Mouse (Mus musculus): ENCODE measurements around the gene Mb. TPM values are rescaled to one million over a fixed set of nuclear protein-coding genes. Genes with fewer than 3 reads are reported as not detected.

Gene Mb
- total RNA-seq (2021) = 1 to 10 TPM; 4.7 to 7.8 TPM
- long read RNA-seq, experiment 1, partial matches to known transcripts = 0 of 1 reads
- long read RNA-seq, experiment 1, other reads (novel, unspliced or antisense) = 0 of 1 reads
- long read RNA-seq, experiment 2, transcript Mb-203 (3 exons, 1,104 nt) = major isoform, 28 of 31 reads
- long read RNA-seq, experiment 2, partial matches to known transcripts = 0 of 31 reads
- long read RNA-seq, experiment 2, other reads (novel, unspliced or antisense) = 3 of 31 reads

DNA sequence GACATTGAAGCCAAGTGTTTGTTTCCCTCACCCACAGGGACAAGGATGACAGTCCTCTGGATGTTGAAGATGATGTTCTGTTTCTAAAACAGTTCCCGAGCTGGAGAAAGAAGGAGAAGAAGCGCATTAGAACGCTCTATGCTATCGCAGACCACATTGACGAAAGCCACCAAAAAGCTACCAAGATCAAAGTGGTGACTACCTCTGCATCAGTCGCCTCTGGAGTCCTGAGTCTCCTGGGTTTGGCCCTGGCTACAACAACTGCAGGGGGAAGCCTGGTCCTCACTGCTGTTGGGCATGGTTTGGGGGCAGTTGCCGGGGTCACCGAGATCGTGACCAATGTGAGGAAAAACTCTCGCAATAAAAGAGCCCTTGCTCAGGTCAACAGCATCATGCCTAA, at the start of gene Mb:
Mb (minus strand) TSS at position 101 of the 400 bp plus-strand sequence.
- no peak for DNase-seq (ENCODE audit: low spot score in 2 of 2)

DNA sequence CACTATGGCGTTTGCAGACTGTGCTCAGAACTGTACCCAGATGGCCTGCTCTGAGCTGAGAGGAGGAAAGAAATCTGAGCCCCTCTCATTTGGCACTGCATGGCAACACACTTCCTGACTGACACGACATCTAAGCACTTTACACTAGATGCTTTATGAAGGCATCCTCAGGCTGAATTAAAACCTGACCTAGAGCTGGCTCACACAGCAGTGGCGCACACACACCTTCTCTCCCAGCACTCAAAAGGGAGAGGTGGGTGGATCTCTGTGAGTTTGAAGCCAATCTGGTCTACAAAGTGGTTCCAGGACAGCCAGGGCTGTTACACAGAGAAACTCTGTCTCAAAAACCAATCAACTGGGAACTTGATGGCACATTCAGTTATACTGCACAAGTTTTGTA, 49.3 kb upstream of the Mb start:
- no peak for DNase-seq (ENCODE audit: low spot score in 2 of 2)

DNA sequence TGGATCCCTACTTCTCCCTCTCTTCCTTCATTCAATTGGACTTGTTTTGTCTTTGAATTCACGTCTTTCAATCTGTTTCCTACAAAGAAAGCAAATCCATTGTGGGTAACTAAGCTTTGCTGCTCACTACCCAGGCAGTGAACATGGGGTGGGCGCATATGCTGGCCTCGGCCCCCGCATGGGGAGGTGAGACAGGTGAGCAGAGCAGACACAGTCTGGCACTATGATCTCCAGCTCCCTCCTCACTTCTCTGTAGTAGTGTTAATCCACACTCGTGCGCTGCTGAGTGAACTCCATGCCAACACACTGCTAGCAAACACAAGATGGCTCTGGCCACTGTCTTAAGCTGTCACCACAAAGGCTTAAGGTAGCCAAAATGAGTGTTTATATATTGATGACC, 46.9 kb upstream of the Mb start:
- DNase-seq (ENCODE audit: low spot score in 2 of 2) = no peak

DNA sequence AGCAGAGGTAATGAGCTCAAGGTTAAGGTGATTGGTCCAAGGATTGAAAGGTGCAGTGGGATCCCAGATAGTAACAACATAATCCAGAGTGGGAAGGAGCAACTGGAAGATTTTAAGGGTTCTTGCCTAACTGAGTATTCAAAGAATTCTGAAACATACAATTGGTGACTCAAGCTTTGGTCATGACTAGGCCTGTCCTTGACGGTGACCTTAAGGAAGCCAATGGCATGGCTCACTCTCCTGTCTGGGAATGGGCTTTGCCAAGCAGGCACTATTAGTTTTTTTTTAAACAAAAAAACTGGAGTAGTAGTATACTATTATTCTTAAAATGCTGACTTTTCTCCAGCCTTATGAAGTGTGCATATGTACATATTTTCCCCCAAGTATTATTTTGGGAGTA, 44.7 kb upstream of the Mb start:
- DNase-seq (ENCODE audit: low spot score in 2 of 2) = no peak

DNA sequence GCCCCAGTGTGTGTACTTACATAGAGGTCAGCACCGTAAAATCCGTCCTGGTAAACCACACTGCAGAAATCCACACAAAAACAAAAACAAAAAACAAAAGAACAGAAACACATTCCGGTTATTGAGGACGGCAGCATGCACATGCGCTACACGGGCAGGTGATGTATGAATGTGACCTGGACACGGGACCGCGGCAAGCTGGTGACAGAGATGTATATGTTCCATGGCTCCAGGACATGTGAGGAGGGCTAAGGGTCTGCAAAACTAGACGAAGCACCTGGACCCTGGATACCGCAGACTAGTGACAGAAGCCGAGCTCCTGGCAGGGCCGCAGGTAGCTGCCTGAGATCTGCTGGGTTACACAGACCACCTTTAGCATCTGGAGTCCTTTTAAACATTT, 44.0 kb upstream of the Mb start:
- DNase-seq (ENCODE audit: low spot score in 2 of 2) = no peak

DNA sequence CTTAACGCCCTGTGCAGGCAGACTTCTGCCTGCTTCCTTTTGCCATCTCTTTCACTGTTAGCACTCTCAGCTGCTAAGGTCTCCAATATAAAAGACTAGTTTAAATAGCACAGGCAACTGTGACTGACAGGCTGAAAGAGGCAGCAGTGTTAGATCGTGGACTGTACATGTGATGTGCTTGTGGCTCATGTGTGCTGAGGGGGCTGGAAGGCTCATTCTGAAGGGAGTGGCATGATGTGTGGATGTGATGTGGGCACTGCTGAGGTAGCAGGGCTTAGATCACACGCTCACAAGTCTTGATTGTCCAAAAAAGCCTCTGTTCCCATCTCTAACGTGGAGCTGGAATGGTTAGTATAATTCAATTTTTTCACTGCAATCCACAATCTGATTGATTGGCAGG, 40.9 kb upstream of the Mb start:
- DNase-seq (ENCODE audit: low spot score in 2 of 2) = no peak

DNA sequence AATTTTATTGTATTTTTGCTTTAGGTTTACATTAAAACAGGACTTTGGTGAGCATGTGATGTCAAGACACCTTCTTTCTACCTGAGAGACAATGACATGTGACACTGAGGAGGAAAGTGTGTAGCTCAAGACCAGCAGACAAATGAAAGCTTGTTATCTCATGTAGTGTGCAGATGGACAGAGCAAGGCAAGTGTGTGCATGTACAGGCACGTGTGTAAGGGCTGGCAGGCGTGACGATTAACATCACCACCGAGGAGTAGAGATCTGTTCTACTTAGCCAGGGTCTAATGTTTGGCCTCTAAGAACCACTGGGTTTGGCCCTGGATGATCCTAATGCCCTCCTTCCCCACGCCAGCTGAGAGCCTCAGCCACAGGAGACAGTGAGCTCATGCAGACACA, 40.1 kb upstream of the Mb start:
- DNase-seq (ENCODE audit: low spot score in 2 of 2) = no peak

DNA sequence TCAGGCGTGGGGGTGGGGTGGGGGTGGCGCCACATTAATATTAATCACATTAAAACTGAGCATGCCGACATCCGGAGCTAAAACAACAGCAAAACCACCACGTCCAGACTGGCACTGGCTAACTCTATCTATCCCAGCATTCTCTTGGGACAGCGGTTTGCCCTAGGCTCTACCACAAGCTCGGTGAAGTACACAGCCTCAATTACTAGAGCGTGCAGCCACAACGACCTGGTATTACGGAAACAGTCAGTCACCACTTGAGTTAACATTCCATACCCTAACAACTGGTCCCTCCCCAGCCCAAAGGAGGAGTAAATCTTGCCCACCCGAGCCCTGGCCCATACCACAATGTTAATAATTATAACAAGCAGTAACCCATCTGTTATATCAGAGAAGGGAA, 38.8 kb upstream of the Mb start:
- DNase-seq (ENCODE audit: low spot score in 2 of 2) = no peak

DNA sequence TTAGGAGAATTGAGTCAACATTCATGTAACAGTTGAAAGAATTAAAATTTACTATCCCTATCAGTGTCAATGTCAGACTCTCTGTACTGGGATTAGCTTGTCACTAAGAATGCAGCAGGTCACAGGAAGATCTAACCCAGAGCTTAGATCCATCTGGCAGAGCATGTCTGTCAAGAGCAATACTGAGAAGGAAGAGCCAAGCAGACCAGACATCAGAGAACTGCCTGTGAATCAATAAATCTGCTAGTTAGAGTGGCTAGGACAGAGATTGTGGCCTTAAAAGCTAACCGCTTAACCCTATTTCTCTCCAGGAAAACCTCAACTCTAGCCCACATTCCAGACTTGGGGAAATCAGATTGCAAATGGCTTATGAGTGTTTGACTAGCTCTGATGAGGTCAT, 36.0 kb upstream of the Mb start:
- no peak for DNase-seq (ENCODE audit: low spot score in 2 of 2)

DNA sequence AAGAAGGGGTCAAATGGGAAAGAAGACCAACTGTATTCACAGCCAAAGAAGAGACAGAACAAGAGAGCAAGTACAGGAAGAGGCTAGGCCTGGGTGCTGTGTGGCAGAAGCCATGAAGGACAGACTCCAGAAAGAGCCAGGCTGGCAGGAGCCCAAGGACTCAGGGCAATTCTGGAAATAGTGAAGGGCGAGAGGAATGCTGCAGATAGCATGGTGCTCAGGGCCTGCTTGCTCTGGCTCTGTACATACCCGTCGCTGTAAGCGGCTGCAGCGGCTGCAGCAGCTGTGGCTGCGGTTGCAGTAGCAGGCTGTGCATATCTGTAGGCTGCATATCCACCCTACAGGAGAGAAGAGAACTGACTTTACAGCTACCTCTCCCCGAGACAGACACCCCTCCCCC, 35.3 kb upstream of the Mb start:
- DNase-seq (ENCODE audit: low spot score in 2 of 2) = peak; percentile 56 to 78

DNA sequence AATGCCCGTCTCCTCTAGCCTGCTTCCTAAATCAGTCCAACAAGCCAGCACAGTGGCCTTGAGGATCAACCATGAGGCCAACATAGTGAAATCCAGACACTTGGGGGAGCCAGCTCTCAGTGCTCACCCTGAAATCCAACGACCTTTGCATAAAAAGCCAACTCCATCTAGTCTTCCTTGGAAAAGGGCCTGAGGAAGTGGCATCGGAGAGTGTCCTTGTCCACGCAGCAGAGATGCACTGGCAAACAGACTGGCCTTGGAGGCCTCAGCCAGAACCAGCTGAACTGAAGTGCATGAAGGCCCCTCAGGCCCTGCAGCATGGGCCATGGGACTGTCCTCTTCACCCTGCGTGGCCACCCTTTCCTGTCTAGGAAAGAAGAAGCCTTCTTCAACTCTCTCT, 31.0 kb upstream of the Mb start:
- peak in 1 of 2 experiments; percentile 43 for DNase-seq (ENCODE audit: low spot score in 2 of 2)

DNA sequence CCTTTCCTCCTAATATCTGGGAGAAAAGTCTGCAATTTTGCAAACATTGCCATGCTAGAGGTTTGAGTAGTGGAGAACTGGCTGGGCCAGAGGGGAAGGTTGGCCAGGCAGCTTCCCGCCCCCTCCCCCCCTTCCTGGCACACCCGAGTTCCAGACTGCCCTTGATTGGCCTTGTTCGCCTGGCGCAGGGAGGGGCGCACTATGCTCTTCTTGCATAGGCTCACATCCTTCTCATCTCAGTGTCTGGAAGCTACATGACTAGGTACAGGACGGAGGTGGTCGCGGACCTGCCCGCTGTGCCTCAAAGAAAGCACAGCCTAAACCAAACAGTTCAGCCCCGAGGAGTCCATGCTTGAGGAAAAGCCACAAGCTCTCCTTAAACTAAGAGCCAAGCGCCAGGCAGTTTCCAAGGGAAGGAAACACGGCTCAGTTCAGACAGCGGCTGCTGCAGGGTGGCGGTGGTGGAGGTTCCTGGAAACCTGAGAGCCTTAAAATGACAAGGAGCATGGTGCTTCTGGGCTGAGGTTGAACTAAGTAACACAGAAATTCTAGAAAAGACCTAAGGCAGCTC, 30.3 kb upstream of the Mb start:
- no peak for DNase-seq (ENCODE audit: low spot score in 2 of 2)

DNA sequence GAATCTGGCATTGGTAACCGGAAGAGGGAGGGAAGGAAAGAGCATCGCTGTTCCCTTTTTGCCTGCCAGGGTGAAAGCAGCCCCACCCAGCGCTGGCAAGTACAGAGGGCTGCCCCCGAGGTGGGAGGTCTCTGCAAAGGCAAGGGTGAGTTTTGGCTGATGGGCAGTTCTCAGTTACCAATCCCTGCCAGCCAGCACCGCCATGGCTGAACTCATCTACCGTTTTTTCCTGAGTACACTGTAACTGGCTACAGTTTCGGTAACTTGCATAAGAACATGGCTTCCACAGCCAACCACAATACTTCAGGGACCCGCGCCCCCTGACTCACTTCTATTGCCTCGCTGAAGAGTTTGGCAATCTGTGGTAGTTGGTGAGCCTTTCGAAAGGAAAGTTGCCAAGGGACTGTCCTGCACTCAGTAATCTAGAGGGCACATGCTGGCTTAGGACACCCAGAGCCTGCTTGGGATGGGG, 29.5 kb upstream of the Mb start:
- DNase-seq (ENCODE audit: low spot score in 2 of 2) = no peak

DNA sequence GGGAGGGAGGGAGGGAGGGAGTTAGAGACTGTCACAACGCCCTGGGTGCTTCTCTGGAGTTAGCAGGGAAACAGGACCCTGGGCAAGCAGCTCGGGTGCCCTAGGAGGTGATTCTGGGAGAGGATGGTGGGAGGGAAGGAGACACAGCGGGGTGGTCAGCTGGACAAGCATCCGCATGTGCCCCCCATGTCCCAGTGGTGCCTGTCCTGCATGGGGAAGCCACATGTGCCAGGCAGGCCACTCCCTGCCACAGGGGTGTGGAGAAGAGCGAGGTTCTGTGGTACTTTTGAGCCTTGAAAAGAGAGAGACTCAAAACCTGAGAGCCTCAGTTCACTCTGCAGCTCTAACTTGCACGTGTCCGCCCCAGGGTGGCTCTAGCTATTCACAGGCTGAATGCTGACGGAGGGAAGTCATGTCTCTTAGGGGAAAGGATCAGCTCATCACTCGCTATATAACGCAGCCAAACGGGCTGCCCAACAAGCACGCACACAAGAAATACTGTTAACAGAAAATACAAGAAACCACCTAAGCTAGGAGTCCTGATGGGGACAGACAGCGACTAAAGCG, 28.9 kb upstream of the Mb start:
- DNase-seq (ENCODE audit: low spot score in 2 of 2) = no peak

DNA sequence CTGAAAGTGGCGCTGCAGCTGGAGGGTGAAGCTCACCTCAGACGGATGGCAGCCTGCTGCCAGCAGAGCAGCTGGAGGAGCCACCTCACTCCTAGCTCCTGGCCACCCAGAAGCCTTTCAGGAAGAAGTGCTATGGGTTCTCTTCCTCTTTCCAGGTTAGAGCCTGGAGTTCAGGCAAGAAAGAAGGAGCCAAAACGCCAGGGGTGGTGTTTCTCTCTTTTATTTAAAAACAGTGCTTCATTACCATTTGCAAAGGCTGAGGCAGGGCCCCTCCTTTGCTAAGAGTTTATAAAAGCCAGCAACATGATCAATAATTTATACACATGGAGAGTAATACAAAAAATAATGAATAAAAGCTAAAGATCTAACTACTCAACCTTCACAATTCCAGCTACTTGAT, 28.3 kb upstream of the Mb start:
- no peak for DNase-seq (ENCODE audit: low spot score in 2 of 2)

DNA sequence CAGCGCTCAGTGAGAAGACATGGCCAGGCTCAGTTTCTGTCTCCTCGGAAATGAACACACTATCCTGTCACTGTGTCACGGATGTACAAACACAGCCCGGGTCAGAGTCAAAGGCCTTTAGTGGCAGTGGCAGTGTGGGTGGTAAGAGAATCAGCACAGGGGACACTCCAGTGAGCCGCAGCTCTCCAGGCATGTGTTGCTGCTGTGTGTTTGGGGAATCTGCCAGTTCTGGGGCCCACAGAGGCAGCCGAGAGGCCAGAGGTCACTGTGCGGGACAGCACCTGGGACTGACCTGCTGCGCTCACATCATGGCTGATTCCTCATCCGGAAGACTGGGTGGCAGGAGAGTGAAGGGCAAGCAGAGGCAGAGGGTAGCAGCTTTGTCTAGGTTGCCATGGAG, 27.4 kb upstream of the Mb start:
- no peak for DNase-seq (ENCODE audit: low spot score in 2 of 2)

DNA sequence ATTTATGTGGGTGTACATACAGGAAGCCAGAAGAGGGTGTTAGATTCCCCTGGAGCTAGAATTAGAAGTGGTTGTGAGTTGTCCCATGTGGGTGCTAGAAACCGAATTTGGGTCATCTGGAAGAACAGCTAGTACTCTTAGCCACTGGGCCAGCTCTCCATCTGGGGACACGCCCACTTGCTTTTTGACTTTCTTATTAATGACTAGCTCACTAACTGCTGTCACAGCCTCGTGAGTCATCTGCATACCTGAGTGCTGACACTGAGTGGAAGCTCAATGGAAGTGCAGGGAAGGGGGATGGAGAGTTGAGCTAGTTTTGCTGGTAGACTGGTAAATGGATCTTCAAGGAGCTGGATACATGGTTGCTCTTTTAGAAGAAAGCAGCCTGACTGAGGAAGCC, 26.1 kb upstream of the Mb start:
- DNase-seq (ENCODE audit: low spot score in 2 of 2) = no peak

DNA sequence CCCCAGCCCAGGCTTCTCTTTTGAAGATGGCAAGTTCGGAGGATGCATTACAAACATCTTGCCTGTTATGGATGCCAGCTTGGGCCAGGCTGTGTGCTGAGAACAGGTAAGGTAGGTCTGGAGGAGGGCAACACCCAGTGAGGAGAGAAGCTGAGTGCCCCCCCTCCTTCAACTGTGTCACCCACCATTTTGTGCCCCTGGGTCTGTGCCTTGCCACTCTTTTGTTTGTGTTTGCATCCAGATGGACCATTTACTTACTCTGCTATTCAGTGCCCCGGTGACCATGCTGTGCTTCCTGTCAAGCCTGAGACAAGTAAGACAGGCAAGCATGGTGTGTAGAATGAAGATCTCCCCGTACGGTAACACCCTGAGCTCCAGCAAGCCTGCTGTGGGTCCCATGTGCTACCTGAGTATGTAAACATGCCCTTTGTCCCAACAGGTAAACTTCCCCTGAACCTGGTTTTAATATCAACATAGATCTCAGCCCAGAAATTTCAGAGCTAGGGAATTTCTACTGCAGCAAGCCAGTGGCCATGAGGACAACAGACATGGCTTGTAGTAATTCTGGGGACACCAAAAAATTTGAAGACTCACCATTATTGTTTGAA, 22.2 kb upstream of the Mb start:
- DNase-seq (ENCODE audit: low spot score in 2 of 2) = no peak

DNA sequence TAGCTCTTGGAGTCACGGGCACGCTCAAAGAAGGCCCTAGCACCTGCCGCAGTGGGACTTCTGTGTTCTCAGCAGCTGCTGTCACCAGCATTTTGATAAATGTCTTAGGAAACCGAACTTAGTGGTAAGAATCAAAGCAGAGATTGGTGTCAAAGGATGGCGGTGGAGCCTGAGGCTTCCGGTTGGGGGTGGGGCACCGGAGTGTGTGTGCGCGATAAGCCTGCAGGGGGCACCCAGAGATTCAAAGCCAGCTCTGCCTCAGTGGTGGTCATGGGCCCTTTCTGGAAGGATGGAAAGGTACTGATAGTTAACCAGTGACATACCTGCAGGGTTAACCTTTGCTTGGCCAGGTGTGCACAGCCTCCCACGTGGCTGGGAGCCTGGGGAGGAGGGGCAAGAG, 21.0 kb upstream of the Mb start:
- no peak for DNase-seq (ENCODE audit: low spot score in 2 of 2)

DNA sequence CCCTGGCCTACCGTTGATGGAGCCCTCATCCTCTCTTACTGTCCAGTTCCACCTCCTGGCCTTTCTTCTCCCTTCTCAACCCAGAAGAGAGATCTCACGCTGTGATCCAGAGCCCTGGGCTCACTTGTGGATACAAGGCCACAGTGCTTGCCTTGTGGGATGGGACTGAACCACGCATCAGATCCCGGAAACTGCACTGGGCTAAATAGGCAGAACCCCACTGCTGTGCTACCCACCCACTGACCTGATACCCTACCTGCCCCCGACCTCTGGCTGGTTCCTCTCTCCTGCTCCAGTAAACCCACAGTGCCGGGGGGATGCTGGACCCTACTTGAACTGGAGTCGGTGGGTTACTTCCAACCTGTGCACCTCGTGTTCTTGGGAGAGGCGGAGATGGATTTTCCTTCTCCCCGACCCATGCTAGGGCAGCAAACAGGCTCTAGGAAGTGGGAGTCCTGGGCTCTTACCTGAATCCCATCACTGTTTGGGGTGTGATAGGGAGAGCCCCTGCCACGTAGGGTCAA, 20.3 kb upstream of the Mb start:
- DNase-seq (ENCODE audit: low spot score in 2 of 2) = no peak

DNA sequence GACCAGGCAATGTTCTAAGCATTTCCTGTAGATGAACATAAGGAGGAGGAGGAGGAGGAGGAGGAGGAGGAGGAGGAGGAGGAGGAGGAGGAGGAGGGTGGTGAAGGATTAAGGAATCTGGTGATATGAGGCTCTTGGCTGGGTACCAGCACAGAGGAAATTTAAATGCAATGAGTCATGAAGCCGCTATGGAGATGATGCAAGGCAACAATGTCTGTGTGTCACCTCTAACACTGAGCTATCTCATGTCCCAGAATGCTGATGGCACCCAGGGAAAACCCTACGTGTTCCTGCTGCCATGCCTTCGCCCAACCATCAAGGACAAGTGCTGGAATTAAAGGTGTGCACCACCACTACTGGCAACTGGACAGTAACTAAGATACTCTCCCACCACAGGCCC, 18.5 kb upstream of the Mb start:
- no peak for DNase-seq (ENCODE audit: low spot score in 2 of 2)

DNA sequence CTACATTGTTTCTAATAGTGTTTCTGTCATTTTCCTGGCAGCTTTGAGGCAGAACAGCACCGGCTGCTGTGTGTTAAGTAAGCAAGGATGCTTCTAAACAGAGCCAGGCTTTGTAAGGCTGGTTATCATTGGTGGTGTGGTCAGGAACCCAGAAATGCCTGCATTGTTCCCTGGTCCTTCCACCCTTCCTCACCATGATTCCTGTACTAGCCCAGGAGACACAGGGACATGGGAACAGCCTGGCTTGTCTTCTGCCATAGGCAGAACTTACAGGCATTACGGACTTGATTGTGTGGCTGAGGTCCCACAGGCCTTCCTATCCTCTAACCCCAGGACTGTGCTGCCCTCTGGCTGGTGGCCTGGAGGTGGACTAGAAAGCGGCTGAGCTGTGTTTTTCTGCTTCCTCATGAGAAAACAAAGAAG, 18.0 kb upstream of the Mb start:
- DNase-seq (ENCODE audit: low spot score in 2 of 2) = no peak

All from adrenal gland, adult 18-20 months (tissue).